Mouse (Mus musculus): ENCODE data around the gene Slbp. TPM values are rescaled to one million over a fixed set of nuclear protein-coding genes. Genes with fewer than 3 reads are reported as not detected.

Gene Slbp
- polyA plus RNA-seq, 1 experiment from 2014 or later: 184 TPM

- Histone ChIP-seq H3K27me3 (replicated peaks; ENCODE audit: control insufficient read depth, insufficient read depth, low read length) (no peaks in the 10 kb centered on the region), H3K9ac (ENCODE audit: low read depth, low read length) (no peak overlapping the region), H3K4me2 (ENCODE audit: low read depth, low read length) (no peak overlapping the region), H3K4me3 (ENCODE audit: low read length) (no peak overlapping the region), H3K27ac (ENCODE audit: low read length) (no peak overlapping the region), H3K36me3 (ENCODE audit: control insufficient read depth, insufficient read depth, low read length) (no peaks in the 10 kb centered on the region), H3K9me3 (ENCODE audit: control insufficient read depth, low read length) (no peaks in the 10 kb centered on the region), H3K4me1 (ENCODE audit: control insufficient read depth, insufficient read depth, low read length) (no peaks in the 10 kb centered on the region)
- no peak for ATAC-seq
- 71% methylated on average over 3 of the region's 3 CpGs for WGBS
Observed at GRCm38 (mm10) chr5:33588066-33588465, 64.3 kb downstream of the Slbp start.

- H3K36me3 ChIP-seq (ENCODE audit: control insufficient read depth, insufficient read depth, low read length): no peaks in the 10 kb centered on the region
- no peaks in the 10 kb centered on the region for H3K9me3 ChIP-seq (ENCODE audit: control insufficient read depth, low read length)
- WGBS: 77% methylated on average over 18 of the region's 18 CpGs
- H3K27me3 ChIP-seq (replicated peaks; ENCODE audit: control insufficient read depth, insufficient read depth, low read length): no peaks in the 10 kb centered on the region
- H3K4me3 ChIP-seq (ENCODE audit: low read length): no peak overlapping the region
- H3K27ac ChIP-seq (ENCODE audit: low read length): no peak overlapping the region
- ATAC-seq: no peak
- no peak overlapping the region for H3K9ac ChIP-seq (ENCODE audit: low read depth, low read length)
- no peaks in the 10 kb centered on the region for H3K4me1 ChIP-seq (ENCODE audit: control insufficient read depth, insufficient read depth, low read length)
- H3K4me2 ChIP-seq (ENCODE audit: low read depth, low read length): no peak overlapping the region
Observed at GRCm38 (mm10) chr5:33587498-33588058, 64.8 kb downstream of the Slbp start.

Other genes starting within 250 kb of the Slbp start
- not detected in 2 replicates for gene Nkx1-1, start 218.6 kb downstream of the Slbp start, polyA plus RNA-seq (2015; fragmentation: Nextera tagmentation; extraction: Ambion mirVana)
- gene Fam53a, start 22.9 kb downstream of the Slbp start, polyA plus RNA-seq (2015; fragmentation: Nextera tagmentation; extraction: Ambion mirVana): 48.0 and 49.6 TPM in 2 replicates
- 0.15 and 0.32 TPM in 2 replicates for gene Gm9903, start 22.6 kb downstream of the Slbp start, polyA plus RNA-seq (2015; fragmentation: Nextera tagmentation; extraction: Ambion mirVana)
- gene Tacc3, start 5.6 kb upstream of the Slbp start, polyA plus RNA-seq (2015; fragmentation: Nextera tagmentation; extraction: Ambion mirVana): 130 and 144 TPM in 2 replicates
- gene Tmem129, start 5.8 kb upstream of the Slbp start, polyA plus RNA-seq (2015; fragmentation: Nextera tagmentation; extraction: Ambion mirVana): 35.7 and 36.9 TPM in 2 replicates
- 9.0 and 9.8 TPM in 2 replicates for gene Fgfr3, start 69.1 kb upstream of the Slbp start, polyA plus RNA-seq (2015; fragmentation: Nextera tagmentation; extraction: Ambion mirVana)
- 37.5 and 38.3 TPM in 2 replicates for gene Letm1, start 130.2 kb upstream of the Slbp start, polyA plus RNA-seq (2015; fragmentation: Nextera tagmentation; extraction: Ambion mirVana)
- gene Nsd2, start 168.2 kb upstream of the Slbp start, polyA plus RNA-seq (2015; fragmentation: Nextera tagmentation; extraction: Ambion mirVana): 20.5 and 22.5 TPM in 2 replicates

Measured in intestine, embryonic 16.5 days (tissue).